Mouse (Mus musculus) embryo, embryonic 11.5 days (tissue): ENCODE measurements around the gene Alad.
A peak's percentile ranks its signal among the peaks of the same experiment; 100 is the strongest.

Experiments
- DNase-seq: peaks from one replicate; pipeline ENCODE4 v3.0.0-alpha.2; 2012; ENCODE audit warnings: low read depth, low spot score

The Alad gene

DNA sequence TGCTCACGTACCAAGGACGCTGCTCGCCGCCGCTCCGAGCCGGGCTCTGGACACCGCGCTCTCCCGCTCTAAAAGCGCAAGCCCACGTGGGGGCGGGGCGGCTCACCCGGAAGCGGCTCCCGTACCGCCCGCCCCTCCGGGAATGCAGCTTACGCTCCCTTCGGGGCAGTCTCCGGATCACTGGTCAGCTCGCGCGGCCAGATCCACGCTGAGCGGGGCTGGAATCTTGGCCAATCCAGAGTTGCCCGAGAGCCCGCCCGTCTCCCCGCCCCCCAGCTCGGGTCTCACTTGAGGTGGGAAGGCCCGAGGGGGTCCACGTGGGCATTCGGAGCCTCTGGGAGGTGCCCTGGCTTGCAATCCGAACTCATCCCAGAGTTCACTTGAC lies at the start of gene Alad:
Gene Alad (minus strand): TSS at position 70 of the 385 bp plus-strand sequence.
- peak; percentile 87 for DNase-seq

DNA sequence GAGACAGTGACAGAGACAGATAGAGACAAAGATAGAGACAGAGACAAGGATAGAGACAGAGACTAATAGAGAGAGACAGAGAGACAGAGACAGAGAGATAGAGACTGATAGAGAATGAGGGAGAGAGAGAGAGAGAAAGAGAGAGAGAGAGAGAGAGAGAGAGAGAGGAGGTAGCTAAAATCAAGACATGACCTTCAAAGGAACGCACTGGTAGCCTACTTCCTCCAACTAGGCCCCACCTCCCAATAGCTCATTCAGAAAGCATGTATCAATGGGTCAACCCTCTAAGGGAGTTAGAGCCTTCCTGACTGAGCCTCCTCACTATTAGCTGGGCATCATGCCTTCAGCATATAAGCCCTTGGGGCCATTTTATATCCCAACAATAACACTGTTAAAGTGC lies 48.6 kb upstream of the Alad start:
- DNase-seq, result no peak

DNA sequence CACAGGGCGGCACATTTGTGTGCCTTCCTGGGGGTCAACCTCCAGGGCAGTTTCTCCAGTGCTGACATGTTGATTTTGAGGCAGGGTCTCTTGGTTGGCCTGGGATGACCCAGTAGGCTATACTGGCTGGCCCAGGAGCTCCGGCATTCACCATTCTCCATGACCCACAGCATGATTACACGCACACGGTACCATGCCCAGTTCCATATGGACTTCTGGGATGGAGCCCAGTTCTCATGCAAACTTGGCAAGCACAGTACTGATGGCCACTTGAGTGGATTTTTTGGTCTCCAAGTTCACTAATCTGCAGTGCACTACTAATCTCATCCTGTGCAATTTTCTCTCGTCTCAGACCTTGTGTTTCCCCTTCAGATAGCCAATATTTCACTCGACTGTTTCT lies 48.0 kb upstream of the Alad start:
- DNase-seq, result no peak

DNA sequence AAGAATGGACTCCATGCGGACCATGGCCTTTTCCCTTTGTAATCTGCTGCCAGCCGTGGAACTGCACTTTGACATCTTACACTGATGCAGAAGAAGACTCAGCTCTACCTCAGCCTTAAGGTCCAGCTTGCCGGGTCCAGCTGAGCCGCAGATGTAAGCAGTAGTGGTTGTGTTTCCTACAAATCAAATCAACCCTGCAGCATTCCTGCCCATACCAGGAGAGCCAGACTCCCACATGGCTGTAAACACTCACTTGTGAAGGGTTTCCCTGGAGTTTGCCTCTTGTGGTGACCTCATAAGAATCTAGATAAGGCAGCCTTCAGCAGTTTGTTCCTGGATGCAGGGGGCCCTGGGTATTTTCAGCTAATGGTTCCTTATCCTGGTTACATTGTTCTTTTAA lies 46.8 kb upstream of the Alad start:
- no peak for DNase-seq

DNA sequence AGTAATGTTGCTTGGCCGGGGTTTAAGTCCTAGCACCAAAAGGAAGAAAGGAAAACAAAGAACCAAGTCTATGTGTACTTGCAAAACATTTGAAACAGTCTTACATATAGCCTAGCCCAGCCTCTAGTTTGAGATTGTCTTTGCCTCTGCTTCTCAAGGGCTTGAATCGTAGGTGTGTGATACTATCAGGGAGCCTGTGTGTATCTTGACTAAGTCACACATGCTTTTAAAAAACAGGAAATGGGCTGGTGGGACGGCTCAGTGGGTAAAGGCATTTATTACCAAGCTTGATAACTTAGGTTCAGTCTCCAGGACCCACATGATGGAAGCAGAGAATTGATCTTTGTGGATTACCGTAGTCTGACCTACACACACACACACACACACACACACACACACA lies 42.3 kb upstream of the Alad start:
- DNase-seq, result no peak

DNA sequence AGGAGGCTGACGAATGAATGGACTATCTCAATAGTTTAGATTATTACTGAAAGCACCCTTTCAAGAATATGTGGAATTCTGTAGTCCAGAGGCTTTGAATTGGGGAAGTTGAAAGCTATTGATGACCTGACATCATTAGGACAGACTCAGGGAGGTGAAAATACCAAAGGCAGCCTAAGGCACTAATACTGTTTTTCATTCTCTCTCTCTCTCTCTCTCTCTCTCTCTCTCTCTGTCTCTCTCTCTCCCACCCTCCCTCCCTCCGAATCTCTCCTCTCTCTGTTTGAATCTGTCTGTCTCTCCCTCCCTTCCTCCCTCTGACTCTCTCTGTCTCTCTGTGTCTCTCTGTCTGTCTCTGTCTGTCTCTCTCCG lies 41.9 kb upstream of the Alad start:
- no peak for DNase-seq

DNA sequence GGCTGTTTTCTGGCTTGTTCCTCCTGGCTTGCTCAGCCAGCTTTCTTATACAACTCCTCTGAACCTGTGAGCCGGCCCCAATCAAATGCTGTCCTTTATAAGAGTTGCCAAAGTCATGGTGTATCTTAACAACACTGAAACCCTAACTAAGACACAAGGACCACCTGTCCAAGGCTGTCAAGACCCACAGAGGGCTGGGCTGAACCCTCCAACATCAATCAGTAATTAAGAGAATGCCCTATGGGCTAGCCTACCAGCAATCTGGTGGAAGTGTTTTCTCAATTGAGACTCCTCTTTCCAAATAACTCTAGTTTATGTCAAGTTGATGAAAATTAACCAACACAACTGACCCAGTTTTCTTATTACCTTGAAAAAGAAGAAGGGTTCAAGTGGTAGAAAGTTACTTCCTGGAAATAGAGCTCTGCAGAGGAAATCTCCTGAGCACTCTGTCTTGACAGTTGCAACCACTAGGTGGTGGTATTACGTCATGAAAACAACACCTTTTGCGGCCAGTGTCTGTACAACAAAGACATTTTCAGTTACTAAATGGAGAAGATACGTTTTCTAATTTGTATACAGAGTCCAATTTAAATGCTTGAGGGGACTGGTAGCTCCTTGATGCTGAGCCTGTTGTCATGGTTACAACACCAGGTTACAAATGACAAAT lies 41.4 kb upstream of the Alad start:
- DNase-seq, result peak; percentile 74

DNA sequence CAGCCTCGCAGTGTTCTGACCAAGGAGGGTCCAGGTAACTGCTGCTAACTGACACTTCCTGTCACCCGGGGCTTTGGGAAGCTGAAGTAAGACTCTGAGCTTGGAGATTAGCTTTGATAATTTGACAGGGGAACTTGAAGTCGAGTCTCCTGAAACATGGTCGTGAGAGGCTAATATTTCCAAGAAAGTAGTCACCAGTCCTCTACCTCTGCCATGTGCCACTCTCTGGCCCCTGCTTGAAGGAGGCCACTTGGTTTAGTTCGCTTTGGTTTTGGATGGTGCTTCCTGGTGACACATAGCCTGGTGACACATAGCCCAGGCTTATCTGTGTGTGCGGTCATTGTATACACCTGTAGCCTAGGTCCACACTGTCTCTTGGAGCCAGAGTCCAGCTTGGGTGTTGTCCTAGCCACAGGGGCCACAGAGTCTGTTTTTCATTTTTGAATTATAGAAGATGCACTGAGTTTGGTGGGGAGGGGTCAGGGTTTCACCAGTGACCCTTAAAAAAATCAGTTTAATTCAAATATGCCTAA lies 40.1 kb upstream of the Alad start, which contains the start of gene Rgs3:
Gene Rgs3 (plus strand): TSS at position 51 of the 533 bp plus-strand sequence.
- no peak for DNase-seq

DNA sequence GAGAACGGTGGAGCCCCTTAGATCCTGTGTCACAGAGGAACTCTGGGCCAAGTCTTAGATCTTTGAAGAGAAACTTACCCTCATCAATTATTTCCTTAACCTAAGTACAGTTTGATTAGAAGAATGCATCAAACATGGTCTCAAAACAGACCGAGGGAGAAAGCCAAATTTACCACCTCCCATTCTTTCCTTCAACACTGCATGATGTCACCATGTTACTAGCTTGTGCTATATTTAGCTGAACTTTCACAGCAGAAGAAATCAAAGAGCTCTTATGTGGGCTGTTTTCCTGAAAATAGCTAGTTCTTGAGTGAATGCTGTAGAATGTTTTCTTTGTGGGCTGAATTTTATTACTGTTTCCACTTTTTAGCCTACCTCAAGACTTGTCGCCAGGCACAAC lies 37.7 kb upstream of the Alad start:
- DNase-seq, result no peak

DNA sequence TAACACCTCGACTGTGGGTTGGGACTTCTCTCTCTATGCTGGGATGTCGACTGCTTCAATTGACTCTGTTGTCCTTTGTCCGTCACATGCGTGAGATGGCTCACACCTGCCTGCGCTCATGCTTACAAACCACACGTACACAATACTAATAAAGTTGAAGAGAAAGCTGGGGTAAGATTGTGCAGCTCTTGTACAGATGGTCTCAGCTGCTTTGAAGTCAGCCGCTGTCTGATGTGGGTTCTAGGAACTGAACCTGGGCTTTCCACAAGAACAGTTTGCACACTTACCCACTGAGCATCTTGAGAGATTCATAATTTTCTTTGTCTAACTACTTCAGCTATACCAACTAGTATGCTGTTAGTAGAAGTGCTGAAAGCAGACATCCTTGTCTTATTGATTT lies 32.2 kb upstream of the Alad start:
- DNase-seq, result no peak

DNA sequence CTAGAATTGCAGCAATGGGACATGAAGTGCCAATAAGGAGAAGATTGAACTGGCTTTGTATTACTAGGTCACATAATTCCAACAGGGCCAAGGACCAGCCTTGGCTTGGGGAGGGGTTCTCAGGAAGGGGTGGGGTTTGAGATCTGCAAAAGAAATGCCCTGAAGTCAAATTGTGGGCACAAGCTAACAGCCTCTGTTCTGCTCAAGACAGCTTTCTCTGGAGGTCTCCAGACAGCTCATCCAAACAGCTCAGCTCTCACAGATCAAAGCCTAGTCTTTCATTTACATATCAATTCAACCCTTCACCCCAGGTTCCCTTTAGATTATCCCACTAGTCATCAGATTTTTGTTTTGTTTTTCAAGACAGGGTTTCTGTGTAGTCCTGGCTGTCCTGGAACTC lies 25.1 kb upstream of the Alad start:
- DNase-seq, result no peak

DNA sequence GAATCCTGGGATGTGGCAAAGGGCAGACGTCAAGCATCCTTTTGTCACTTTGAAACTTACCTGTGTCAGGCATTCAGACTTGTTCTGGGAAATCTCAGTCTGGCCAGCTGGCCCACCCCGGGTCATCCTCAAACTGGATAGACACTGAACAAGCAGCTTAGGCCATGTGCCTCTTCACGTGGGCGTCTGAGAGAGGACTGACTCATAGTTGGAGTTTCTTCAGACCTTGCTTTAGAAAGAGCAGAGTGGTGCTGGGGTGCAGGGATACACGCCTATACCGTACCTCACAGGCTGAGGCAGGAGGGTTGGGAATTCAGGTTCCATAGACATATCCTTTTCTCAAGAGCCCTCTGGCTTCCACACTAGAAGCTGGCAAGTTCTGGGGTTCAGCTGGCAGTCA lies 24.1 kb upstream of the Alad start:
- DNase-seq, result no peak

DNA sequence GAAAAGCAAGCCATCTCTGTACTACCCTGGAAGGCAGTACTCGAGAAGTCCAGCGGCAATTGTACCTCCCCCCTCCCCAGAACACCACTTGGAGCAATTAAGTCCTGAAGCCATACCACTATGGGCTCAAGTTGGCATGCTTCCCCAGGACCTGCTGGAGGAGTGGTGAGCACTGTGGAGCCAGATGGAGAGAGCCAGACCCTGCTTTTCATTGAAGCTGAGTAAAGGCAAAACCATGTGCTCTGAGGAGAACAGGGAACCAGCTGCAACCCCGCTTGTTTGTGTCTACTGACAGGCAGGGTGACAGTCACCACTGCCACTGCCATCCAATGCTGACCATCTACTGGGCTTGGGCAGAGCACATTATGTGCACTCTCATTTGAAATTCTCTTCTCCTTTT lies 22.1 kb upstream of the Alad start:
- no peak for DNase-seq

DNA sequence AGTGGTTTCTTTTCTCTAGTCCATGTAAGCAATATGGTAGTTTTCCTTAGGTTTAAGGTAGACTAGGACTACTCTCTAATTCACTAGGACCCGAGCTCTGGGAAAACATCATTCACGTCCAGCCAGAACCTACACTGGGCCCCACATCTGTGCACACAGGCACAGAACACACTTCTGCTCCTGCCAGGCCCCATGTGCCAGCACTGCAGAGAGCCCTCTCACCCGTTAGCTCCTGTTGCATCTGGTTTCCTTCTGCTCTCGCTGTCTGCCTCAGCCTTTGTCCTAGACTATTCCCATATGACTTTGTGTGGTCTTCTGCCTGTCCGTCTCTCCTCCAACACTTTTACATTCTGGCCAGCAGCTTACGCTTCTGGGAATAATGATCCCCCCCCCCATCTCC lies 14.0 kb upstream of the Alad start:
- DNase-seq, result no peak

DNA sequence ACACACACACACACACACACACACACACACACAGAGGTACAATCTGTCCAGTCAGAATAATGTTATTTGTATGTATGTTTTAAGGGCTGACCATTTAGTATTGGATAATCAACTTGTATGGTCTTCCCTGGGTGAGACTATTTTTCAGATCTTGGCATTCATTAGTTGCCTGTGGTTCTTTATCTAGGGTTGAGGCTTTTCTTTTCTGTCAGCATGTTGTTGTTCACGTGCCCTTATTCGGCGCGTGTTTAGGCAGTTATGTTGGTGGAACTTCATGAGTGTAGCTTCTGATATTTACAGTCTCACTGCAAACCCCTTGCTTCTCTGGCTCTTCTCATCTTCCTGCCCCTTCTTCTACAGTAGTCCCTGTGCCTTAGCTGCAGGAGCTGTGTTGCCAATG lies 7.9 kb upstream of the Alad start:
- no peak for DNase-seq

DNA sequence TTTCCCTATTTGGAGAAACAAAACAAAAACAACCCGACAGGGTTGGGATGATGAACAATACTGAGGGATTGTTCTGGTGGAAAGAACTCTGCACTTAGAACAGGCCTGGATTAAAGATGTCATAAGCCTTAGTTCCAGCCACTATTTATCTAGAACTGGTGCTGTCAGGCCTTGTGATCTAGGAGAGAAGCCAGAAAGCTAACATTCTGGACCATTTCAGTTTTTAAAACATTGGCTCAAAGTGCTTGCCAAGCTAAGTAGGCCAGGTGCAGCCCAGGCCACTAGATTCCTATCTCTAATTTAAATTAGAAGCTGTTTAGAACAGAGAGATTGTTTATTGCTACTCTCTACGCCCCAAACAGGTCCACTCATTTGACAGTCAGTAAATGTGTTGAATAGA lies 6.5 kb upstream of the Alad start:
- no peak for DNase-seq

DNA sequence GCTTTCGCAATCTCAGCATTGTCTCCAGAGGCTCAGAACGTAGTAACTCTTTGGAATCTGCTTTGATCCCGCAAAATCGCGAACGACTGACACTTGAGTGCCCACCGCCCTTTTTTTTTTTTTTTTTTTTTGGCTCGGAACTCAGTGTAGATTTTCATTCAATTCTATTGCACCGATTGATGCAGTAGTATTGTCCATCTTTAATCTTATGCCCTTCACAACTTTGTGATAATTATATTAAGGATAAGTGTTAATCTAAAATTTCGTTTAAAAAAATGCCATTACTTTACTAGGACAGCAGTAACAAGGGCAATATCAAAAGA lies 5.7 kb upstream of the Alad start:
- DNase-seq, result no peak

DNA sequence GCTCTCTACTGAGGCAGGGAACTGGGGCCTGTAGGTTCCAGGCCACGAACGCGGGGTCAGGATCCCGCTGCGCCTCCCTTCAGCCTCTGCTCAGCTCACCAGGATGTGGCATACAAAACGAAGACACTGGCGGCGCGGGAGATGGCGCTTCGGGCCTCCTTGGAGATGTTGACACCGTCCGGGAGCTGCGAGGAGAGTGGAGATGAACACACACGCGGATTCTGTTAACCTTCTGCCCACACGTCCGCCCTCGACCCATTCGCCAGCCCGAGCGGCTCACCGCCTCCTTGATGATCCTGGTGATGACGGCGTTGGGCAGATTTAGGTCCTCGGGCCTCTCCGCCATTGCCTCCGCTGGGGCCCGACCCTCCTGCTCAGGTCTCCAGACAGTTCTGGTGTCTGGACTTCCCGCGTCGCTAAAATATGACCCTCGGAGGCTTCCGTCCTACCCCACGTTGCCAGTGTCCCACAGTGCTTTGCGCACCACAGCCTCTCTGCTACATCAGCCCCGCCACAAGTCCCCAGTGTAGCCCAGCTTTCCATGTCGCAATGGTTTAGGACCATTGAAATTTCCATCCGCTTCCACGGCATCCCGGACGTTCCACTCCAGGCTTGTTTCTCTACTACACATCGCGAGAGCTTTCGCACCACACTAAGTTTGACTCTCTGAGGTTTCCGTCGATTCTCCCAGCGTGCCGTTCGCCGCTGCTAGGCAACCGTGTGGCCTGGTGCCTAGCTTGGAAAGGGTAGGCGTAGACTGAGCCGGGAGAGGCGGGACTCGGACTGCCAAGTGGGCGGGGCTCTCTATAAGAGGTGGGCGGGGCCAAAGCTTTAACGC lies 5.2 kb upstream of the Alad start, which contains the start of the genes Pole3 and 4933430I17Rik:
Gene Pole3 (minus strand): TSS at position 418 of the 838 bp plus-strand sequence.
Gene 4933430I17Rik (plus strand): TSS at position 719 of the 838 bp plus-strand sequence.
- DNase-seq, result peak; percentile 98

DNA sequence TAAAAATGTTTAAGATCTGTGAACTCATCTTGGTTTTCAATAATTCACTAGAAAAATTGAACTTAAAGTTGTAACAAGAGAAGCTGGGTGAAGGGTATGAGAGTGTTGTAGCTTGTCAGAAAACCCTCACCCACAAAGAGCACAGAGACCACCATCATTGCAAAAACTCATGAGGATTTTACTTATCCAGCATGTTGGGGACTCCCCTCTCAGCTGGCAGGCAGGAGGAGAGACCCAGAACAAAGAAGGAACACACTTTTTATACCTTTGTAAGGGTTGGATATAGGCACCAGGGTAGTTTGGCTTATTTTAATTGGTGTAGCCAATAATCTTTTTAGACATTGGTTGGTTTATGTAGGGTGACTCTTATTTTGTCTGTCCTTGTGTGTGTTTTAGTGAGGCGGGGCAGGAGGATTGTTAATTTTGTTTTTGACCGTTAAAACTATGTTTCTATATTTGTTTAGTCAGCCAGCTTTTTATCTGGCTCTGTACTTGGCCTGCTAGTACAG lies 1.2 kb upstream of the Alad start:
- DNase-seq, result no peak

DNA sequence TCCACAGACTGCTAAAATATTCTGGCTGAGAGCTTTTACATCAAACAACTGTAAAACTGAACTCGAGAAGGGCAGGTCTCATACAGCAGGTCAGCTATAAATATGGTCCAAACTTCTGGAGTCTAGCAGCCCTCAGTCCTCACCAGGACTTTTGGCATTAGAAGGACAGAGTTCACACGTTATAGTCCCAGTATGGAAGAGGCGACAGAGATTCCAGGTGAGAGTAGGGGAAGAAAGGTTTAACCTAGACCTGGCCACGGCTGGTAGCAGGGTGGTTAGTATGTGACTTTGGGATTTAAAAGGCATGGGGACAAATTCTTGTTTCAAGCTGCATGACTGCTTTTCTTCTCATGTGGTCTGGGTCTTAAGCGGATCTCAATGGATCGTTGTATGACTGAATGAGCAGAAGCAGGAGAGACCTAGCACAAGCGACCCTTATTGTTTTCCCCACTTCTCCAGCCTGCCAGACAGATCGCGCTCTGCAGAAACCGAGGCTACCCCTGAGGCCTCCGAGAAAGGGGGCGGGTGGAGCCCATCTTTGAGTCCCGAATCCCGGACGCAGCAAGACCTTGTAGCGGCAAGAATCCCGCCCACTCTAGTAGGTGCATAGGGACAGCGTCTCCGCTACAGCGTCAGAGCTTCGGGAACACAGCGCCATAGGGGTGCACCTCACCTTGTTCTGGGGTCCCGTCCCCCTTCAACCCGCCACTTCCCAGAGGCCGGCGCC lies 433 bp downstream of the Alad start:
- DNase-seq, result no peak

DNA sequence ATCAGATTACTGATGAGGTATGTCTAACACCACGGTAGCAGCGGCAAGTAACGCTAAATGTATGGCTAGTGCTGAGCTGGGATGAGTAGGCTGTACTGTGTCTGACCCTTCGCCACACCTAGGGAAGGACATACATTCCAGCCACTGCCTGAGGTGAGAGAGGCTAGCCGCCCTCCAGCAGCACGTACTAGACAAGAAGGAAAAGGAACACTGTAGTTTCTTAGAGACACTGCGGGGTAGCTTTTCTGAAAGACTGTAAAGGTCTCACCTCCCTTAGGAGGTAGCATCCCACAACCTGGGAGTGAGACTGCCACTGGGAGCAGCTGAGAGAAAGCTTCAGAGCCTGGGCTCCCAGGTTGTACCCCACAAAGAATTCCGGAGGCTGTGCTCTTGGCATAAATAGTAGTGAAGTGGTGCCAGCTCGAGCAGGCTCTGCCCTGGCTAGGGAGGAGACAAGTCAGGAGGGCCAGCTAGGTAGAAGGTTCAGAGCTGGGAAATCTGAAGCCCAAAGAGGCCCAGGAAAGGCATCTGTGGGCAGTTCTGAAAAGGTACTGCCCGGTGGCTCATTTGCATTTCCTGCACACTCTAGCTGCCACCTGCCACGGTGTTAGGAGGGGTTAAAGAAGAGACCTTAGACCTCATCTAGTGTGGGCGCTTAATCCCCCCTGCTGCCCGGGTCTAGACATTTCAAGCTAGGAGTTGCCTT lies 1.1 kb downstream of the Alad start:
- no peak for DNase-seq
